7 mouse cellular contexts compared by ENCODE assay signal in genomic region chr7:4835631-4836327, GRCm38 (mm10). TPM values are rescaled to one million over a fixed set of nuclear protein-coding genes. Genes with fewer than 3 reads are reported as not detected.
DNase-seq lines count a peak whose midpoint lies in the region; ATAC-seq and TF ChIP-seq lines count a peak whose summit lies in the region.

No protein-coding gene starts in this region.

- H3K9me3 ChIP-seq in ES-Bruce4 (replicated peaks; ENCODE audit: control insufficient read depth, insufficient read depth, low read length, poor library complexity, severe bottlenecking): no peaks in the 10 kb centered on the region
- H3K9me3 ChIP-seq in hindbrain, embryonic 16.5 days (ENCODE audit: control insufficient read depth, low read length): no peaks in the 10 kb centered on the region
- H3K9me3 ChIP-seq in lung, embryonic 15.5 days: no peaks in the 10 kb centered on the region

- no peak for TF ChIP-seq CTCF in ES-Bruce4 (IDR thresholded peaks at IDR 0.05; ENCODE audit: low read depth, low read length)

- ATAC-seq in hindbrain, embryonic 16.5 days: no peak; the same call in none of the 2 replicates
- peak; percentile 4; the same call in 1 of the 2 replicates for ATAC-seq in lung, embryonic 15.5 days (ENCODE audit: borderline replicate concordance, extremely low read depth, low FRiP score, low TSS enrichment)
- ATAC-seq in activated CD4-positive, CD25-positive, alpha-beta regulatory T cell, adult 4 months: no peak

- peak overlapping the region; percentile 95 for H3K4me2 ChIP-seq in hindbrain, embryonic 16.5 days (ENCODE audit: low read length)
- H3K4me2 ChIP-seq in lung, embryonic 15.5 days: peak overlapping the region; percentile 82

- no peaks in the 10 kb centered on the region for H3K27me3 ChIP-seq in ES-Bruce4 (ENCODE audit: control insufficient read depth, insufficient read depth, low read length, poor library complexity, severe bottlenecking)
- H3K27me3 ChIP-seq in hindbrain, embryonic 16.5 days (replicated peaks; ENCODE audit: control insufficient read depth, insufficient read depth, low read length): no peaks in the 10 kb centered on the region
- peaks cover 50% of the 10 kb centered on the region for H3K27me3 ChIP-seq in lung, embryonic 15.5 days

- no peak for TF ChIP-seq POLR2A in ES-Bruce4 (IDR thresholded peaks at IDR 0.05; ENCODE audit: insufficient read depth, low read length)

- TF ChIP-seq EP300 in ES-Bruce4 (IDR thresholded peaks at IDR 0.05; ENCODE audit: insufficient read depth, low read depth, low read length): no peak

- peak overlapping the region; percentile 56 for H3K9ac ChIP-seq in ES-Bruce4 (ENCODE audit: low read depth, poor library complexity, severe bottlenecking)
- H3K9ac ChIP-seq in hindbrain, embryonic 16.5 days (ENCODE audit: low read depth, low read length): peak overlapping the region; percentile 91
- peak overlapping the region; percentile 60 for H3K9ac ChIP-seq in lung, embryonic 15.5 days

- peak; percentile 72 for DNase-seq in ZHBTc4 (ENCODE audit: low read depth, low spot score)
- DNase-seq in frontal cortex, postnatal 36 days (ENCODE audit: low spot score in 2 of 2): no peak
- DNase-seq in adrenal gland, postnatal 14 days: no peak

- H3K4me1 ChIP-seq in ES-Bruce4 (ENCODE audit: control insufficient read depth, insufficient read depth, low read length): no peaks in the 10 kb centered on the region
- H3K4me1 ChIP-seq in hindbrain, embryonic 16.5 days (ENCODE audit: control insufficient read depth, insufficient read depth, low read depth, low read length): peaks cover 11% of the 10 kb centered on the region; the same call in 1 of the 2 replicates
- H3K4me1 ChIP-seq in lung, embryonic 15.5 days: peaks cover 15% of the 10 kb centered on the region

- H3K4me3 ChIP-seq in ES-Bruce4 (ENCODE audit: low read depth, low read length): peak overlapping the region; percentile 72
- H3K4me3 ChIP-seq in hindbrain, embryonic 16.5 days (ENCODE audit: low read length): peak overlapping the region; percentile 73
- H3K4me3 ChIP-seq in lung, embryonic 15.5 days: peak overlapping the region; percentile 46

- WGBS in hindbrain, embryonic 16.5 days: 6% methylated on average over 33 of the region's 34 CpGs
- WGBS in lung, embryonic 15.5 days: 3% methylated on average over 34 of the region's 34 CpGs

- no peaks in the 10 kb centered on the region for H3K36me3 ChIP-seq in ES-Bruce4 (ENCODE audit: control insufficient read depth, insufficient read depth, low read length, poor library complexity, severe bottlenecking)
- H3K36me3 ChIP-seq in hindbrain, embryonic 16.5 days (ENCODE audit: control insufficient read depth, insufficient read depth, low read length): no peaks in the 10 kb centered on the region; the same call in none of the 2 replicates
- no peaks in the 10 kb centered on the region for H3K36me3 ChIP-seq in lung, embryonic 15.5 days

- H3K27ac ChIP-seq in ES-Bruce4 (ENCODE audit: insufficient read depth, low read length): no peak overlapping the region
- H3K27ac ChIP-seq in hindbrain, embryonic 16.5 days (ENCODE audit: low read depth, low read length): peak overlapping the region; percentile 89
- peak overlapping the region; percentile 80 for H3K27ac ChIP-seq in lung, embryonic 15.5 days

RNA-seq across cellular contexts. Expression of gene Shisa7, which starts 8.7 kb away (rescaled TPM):
- polyA plus RNA-seq in ES-Bruce4 (2011; ENCODE audit: insufficient read depth, insufficient read length, low read depth, missing spikeins): 3.8 and 5.3 TPM in 2 replicates
- 9.9 and 10.0 TPM in 2 replicates for polyA plus RNA-seq in hindbrain, embryonic 16.5 days (2015; fragmentation: Nextera tagmentation; extraction: Ambion mirVana)
- polyA plus RNA-seq in lung, embryonic 15.5 days (2015; fragmentation: Nextera tagmentation; extraction: Ambion mirVana): 0.94 and 1.3 TPM in 2 replicates
- polyA plus RNA-seq in activated CD4-positive, CD25-positive, alpha-beta regulatory T cell, adult 4 months (2017; shearing (Covaris generic)): under 1 TPM in 1 of 2 experiments, not detected in 1; 0.09 TPM
- 2.2 and 2.9 TPM in 2 replicates for total RNA-seq in adrenal gland, postnatal 14 days (2021)

RNA-seq across cellular contexts. Expression of gene Ube2s, which starts 23.4 kb away (rescaled TPM):
- 474 and 498 TPM in 2 replicates for polyA plus RNA-seq in ES-Bruce4 (2011; ENCODE audit: insufficient read depth, insufficient read length, low read depth, missing spikeins)
- polyA plus RNA-seq in hindbrain, embryonic 16.5 days (2015; fragmentation: Nextera tagmentation; extraction: Ambion mirVana): 250 and 253 TPM in 2 replicates
- polyA plus RNA-seq in lung, embryonic 15.5 days (2015; fragmentation: Nextera tagmentation; extraction: Ambion mirVana): 409 and 411 TPM in 2 replicates
- 10 to 100 TPM; 39.3 to 43.6 TPM for polyA plus RNA-seq in activated CD4-positive, CD25-positive, alpha-beta regulatory T cell, adult 4 months (2017; shearing (Covaris generic))
- total RNA-seq in adrenal gland, postnatal 14 days (2021): 140 and 146 TPM in 2 replicates

RNA-seq across cellular contexts. Expression of gene Isoc2b, which starts 34.3 kb away (rescaled TPM):
- polyA plus RNA-seq in ES-Bruce4 (2011; ENCODE audit: insufficient read depth, insufficient read length, low read depth, missing spikeins): 3.8 and 4.2 TPM in 2 replicates
- 4.2 and 4.6 TPM in 2 replicates for polyA plus RNA-seq in hindbrain, embryonic 16.5 days (2015; fragmentation: Nextera tagmentation; extraction: Ambion mirVana)
- 10.6 and 12.3 TPM in 2 replicates for polyA plus RNA-seq in lung, embryonic 15.5 days (2015; fragmentation: Nextera tagmentation; extraction: Ambion mirVana)
- polyA plus RNA-seq in activated CD4-positive, CD25-positive, alpha-beta regulatory T cell, adult 4 months (2017; shearing (Covaris generic)): 10 to 100 TPM; 34.4 to 50.2 TPM
- 8.6 and 12.5 TPM in 2 replicates for total RNA-seq in adrenal gland, postnatal 14 days (2021)

RNA-seq across cellular contexts. Expression of gene Isoc2a, which starts 41.2 kb away (rescaled TPM):
- 3.3 and 4.3 TPM in 2 replicates for polyA plus RNA-seq in ES-Bruce4 (2011; ENCODE audit: insufficient read depth, insufficient read length, low read depth, missing spikeins)
- polyA plus RNA-seq in hindbrain, embryonic 16.5 days (2015; fragmentation: Nextera tagmentation; extraction: Ambion mirVana): 0.89 and 0.93 TPM in 2 replicates
- 0.63 and 0.81 TPM in 2 replicates for polyA plus RNA-seq in lung, embryonic 15.5 days (2015; fragmentation: Nextera tagmentation; extraction: Ambion mirVana)
- polyA plus RNA-seq in activated CD4-positive, CD25-positive, alpha-beta regulatory T cell, adult 4 months (2017; shearing (Covaris generic)): under 1 TPM; 0.20 to 0.69 TPM
- 55.7 and 67.9 TPM in 2 replicates for total RNA-seq in adrenal gland, postnatal 14 days (2021)

RNA-seq across cellular contexts. Expression of gene Rpl28, which starts 43.1 kb away (rescaled TPM):
- polyA plus RNA-seq in ES-Bruce4 (2011; ENCODE audit: insufficient read depth, insufficient read length, low read depth, missing spikeins): 969 and 977 TPM in 2 replicates
- 206 and 212 TPM in 2 replicates for polyA plus RNA-seq in hindbrain, embryonic 16.5 days (2015; fragmentation: Nextera tagmentation; extraction: Ambion mirVana)
- 314 and 334 TPM in 2 replicates for polyA plus RNA-seq in lung, embryonic 15.5 days (2015; fragmentation: Nextera tagmentation; extraction: Ambion mirVana)
- polyA plus RNA-seq in activated CD4-positive, CD25-positive, alpha-beta regulatory T cell, adult 4 months (2017; shearing (Covaris generic)): 100 to 1,000 TPM; 460 to 740 TPM
- 1,145 and 1,281 TPM in 2 replicates for total RNA-seq in adrenal gland, postnatal 14 days (2021)
